Mouse (Mus musculus) kidney, adult 18-20 months (tissue): ENCODE measurements around the gene Fdxr.

ENCODE experiments used
- DNase-seq: peaks from one replicate; pipeline ENCODE4 v3.0.0; 2021

The Fdxr gene

DNA sequence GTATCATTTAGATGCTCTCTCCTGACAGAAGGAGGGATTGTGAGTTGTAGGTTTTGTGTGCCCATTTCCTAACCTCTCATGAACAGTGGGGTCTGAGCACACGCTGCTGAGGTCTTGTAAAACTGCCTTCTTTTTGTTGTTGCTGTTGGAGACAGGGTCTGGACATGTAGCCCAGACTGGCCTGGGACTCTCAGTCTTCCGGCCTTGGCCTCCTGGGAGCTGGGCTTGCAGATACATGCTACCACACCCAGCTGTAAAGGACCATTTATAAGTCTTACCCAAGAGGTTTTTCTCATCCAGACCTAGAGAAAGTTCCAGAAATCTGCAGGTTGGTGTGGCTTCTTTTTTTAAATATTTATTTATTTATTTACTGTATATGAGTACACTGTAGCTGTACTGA lies 11.5 kb upstream of the Fdxr start:
- no peak for DNase-seq

- no peak for DNase-seq
Observed at GRCm38 (mm10) chr11:115287386-115287785, 10.5 kb upstream of the Fdxr start.

DNA sequence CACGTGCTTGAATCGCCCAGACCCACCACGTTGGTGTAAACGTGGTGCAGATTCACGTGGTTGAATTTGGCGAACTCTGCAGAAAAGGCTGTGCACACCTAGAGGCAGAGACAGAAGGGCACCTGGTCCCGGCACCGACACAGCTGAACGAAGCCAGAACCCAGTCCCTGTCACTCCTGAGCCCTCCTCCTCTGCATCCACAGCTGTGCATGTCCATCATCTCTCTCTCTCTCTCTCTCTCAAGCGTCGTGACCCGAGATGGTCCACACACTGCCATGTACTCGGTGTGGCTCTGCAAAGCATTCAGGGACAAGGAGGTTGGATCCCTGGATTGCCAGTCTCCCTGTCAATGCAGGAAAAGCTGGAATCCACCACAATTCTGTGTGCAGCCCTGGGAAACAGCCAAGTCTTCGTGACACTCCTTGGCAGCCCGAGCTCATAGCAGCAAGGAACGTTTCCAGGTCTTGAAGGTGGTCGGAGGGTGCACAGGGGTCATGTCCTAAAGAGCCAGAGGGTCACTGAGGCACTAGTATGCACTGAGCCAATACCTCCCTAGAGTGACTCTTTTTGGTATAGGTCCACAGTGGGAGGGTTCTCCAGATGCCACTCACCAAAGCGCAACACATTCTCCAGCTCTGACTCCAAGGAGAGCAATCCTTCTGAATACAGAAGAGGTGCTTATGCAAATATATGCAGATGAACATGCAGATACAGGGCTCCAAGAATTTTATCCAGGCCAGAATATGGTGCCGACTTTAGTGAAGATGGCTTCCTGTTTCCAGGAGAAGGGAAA lies 9.5 kb upstream of the Fdxr start:
- DNase-seq: no peak

GRCm38 (mm10) chr11:115285282-115285681 lies 8.4 kb upstream of the Fdxr start:
- no peak for DNase-seq

DNA sequence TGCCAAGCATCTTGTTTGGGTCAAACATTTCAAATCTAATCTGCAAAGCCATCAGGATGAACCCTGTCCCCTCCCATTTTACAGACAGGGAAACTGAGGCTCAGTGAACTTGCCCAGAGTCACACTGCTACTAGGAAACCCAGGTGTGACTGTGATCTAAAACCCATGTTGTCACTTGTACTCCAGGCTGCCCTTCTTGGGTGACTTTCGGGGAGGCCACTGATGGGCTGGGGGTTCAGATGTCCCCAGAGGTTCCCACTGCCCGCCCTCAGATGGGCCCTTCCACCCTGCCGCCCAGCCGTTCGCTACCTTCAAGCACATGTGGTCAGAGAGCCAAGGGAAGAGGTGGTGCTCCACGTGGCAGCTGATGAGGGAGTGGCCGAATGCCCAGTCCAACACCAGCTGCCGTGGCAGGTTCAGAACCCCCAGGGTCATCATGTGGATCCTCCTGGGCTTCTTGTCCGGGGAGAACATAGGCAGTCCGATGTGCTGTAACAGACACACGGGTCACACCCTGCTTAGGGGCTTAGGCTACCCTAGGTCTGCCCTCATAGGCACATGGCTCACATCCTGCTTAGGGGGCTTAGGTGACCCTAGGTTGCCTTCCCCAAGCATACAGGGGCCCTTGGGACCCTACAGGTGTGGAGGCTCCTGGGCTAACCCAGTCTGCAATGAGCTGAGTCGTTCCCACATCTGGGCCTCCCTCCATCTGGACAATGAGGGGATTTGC lies 7.2 kb upstream of the Fdxr start:
- no peak for DNase-seq

- no peak for DNase-seq
Observed at GRCm38 (mm10) chr11:115283486-115283765, 6.6 kb upstream of the Fdxr start.

DNA sequence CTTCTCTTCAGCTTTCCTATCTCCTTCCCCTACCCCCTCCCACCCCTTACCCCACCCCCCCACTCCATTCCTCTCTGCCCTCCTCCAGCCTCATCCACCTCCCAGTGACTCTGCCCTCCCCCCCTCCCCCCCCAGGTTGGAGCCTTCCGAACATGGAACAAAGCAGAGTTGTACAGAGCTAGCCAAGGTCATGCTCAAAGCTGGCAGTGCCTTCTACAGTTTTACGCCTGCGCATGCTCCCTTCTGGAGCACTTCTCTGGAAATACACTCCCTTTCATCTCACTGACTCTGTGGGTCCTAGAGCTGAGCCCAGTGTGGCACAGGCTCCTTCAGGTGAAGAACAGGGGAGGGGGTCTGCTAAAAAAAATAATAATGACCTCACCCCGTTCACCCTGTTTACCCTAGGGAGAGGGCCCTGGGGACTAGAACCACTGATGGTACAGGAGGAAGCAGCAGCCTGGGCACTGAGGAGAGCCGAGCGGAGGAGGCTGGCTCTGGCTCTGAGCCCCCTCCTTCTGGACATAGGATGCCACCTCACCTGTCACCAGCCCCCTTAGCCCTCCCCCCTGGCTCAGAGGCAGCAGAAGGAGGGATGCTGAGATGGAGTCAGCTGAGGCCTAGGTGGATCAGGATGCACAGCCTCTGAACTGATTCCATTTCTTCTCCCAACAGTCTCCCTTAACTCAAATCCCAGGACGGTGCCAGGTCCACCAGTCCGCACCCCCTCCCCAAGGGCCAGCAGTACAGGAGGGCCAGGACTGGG lies 6.1 kb upstream of the Fdxr start:
- no peak for DNase-seq

DNA sequence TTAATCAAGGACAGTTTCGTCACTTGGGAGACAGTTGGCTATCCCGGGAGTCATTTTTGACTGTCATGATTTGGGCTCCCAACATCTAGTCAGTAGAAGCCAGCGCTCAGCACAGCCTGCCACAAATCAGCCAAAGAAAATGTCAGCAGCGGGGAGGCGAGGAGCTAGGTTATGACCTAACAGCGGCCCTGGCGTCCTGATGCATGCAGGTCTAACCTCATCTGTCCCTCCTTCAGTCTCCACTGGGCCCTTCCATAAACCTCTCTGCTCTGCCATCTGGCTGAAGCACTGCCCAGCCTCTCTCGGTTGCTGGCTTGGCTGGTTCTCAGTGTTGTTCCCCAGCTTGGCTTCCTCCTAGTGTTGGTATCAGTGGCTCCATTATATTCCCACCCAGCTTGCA lies 5.4 kb upstream of the Fdxr start:
- DNase-seq: no peak

- no peak for DNase-seq
Observed at GRCm38 (mm10) chr11:115279726-115280125, 2.9 kb upstream of the Fdxr start.

DNA sequence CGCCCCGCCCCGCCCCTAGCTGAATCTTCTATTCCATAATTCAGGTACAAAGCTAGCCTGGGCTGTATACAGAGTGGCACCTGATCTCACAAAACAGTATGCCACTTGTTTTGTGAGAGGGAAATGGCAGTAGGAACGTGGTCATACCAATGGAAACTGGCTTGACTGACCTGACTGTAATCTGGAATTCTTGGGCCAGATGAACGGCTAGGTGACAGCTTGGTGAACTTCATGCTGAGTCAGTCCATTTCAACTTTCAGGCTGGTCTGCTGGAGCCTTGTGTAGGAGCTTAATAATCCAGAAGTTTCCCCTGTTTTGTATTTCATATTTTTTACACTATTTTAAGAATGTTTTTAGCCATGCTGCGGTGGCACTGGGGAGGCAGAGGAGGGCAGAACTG lies 1.3 kb upstream of the Fdxr start:
- DNase-seq: no peak

DNA sequence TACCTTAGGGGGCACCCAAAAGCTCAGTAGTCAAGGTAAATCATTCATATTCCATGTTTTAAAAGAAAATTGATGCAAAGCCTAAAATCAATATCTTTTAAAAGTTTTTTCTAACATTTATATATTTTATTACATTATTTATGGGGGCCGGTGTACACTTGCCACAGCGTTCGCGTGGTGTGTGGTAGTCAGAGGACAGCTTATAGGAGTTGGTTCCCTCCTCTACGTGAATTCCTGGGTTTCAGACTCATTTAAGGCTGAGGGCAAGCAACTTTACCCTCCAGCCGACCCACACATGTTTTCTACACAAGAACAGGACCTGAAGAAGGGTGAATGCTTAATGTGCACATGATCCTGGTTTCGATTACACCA lies 740 bp upstream of the Fdxr start:
- no peak for DNase-seq

- DNase-seq: no peak
Observed at GRCm38 (mm10) chr11:115275954-115276353, 896 bp downstream of the Fdxr start.

DNA sequence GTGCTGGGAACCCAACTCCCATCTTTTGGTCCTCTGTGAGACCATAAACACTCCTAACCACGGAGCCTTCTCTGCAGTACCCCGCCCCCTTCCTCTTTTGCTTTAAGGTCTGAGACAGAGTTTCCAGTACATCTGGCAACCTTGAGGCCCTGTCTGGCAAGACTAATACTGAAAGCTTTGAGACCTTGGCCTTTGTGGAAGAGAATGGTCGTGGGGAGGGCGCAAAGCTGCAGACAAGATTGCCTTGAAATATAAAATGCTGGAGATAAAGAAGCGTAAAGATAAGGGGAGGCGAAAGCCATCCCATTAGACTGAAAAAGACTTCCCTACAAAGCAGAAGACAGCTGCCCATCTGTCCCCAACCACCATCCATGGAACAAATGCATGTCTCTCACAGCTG lies 1.3 kb downstream of the Fdxr start:
- DNase-seq: no peak

GRCm38 (mm10) chr11:115274771-115275170 lies 2.1 kb downstream of the Fdxr start:
- DNase-seq: no peak

- DNase-seq: no peak
Observed at GRCm38 (mm10) chr11:115274178-115274577, 2.7 kb downstream of the Fdxr start.

DNA sequence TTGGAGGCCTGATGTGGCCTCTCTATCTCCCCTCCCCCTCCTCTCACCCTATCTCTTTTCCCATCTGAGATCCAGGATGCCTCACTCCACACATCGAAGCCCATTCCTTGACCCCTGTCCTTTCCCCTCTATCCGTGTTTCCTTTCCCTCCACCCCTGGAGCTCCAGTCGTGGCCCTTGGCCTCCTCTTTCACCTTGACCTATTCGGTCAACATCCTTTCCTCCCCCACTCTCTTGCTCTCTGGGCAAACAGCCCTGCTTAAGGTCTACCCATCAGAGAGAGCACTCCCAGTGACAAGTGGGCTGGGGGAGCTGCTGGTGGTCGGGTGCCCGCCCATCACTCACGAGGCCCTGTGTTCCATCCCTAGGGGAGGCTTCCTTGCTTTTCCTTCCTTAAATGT lies 3.1 kb downstream of the Fdxr start:
- no peak for DNase-seq

- no peak for DNase-seq
Observed at GRCm38 (mm10) chr11:115272894-115273498, 3.9 kb downstream of the Fdxr start.

DNA sequence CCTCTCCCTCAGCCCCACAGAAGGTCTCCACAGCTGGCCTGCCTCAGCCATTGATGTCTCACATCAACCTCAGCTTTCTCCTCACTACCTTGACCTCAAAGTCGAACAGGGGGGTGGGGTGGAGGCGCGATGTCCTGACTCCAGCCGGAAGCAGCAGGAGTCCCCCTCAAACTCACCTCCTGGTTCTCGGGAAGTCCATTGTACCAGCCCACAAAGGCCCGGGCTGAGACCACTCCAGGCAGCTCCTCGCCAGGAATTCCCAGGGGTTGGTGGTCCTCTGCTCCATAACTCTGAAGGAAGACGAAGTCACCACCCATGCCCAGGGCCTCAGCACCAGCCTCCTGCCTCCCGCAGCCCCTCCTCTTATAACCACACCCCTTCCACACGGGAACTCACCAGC lies 5.4 kb downstream of the Fdxr start:
- no peak for DNase-seq

DNA sequence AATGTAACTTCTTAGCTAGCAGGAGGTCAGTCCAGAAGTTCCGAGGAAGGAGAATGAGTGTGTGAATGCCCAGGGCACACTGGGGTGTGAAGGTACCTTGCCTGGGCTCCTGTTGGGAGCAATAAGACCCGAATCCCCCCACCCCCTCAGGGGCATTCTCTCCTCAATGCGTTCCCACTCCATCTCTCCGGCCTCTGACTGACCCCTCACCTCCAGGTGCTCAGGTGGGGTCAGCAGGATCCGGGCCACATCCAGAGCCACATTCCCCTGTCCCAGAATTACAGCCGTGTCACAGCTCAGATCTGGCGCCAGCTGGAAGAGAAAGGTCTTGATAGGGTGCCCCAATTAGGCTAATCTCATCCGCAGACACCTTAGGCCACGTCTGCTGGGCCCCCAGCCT lies 5.8 kb downstream of the Fdxr start:
- DNase-seq: no peak

- peak; percentile 82 for DNase-seq
Observed at GRCm38 (mm10) chr11:115270148-115270861, 6.5 kb downstream of the Fdxr start.

GRCm38 (mm10) chr11:115269330-115270066 lies 7.4 kb downstream of the Fdxr start:
- DNase-seq: no peak

DNA sequence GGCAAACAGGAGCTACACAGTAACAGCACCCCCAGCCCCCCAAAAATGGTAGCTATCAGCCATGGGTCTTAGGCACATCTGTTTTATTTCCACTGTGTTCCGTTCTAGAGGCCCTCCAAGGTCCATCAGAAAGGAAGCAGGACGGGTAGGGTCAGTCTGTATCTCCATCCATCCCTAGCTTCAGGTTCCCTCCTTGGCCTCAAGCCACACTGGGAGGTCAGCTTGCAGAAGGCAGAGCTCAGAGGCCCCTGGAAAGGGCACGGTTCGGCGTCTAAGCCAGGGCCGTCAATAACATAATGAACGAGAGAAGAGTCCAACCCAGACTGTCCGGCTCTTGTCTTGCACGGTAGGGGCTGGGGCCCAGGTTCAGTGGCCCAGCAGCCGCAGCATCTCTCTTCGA lies 8.9 kb downstream of the Fdxr start:
- no peak for DNase-seq
